Comparison of ENCODE assay signal across 19 mouse cellular contexts in genomic region chr1:62748361-62748760, GRCm38 (mm10). TPM values are rescaled to one million over a fixed set of nuclear protein-coding genes. Genes with fewer than 3 reads are reported as not detected.
DNase-seq lines count a peak whose midpoint lies in the region; TF ChIP-seq lines count a peak whose summit lies in the region.
"Had no signal": no experiment of that assay in that cellular context is flagged by ENCODE, and none has a peak within 500 bp of the region (broad histone marks: within the 10 kb centered on the region; RNA-seq: fewer than 3 reads in every experiment).

No protein-coding gene starts in this region.

- peaks cover 58% of the 10 kb centered on the region for H3K4me1 ChIP-seq in brown adipose tissue, adult 24 weeks (ENCODE audit: control insufficient read depth, insufficient read depth, insufficient read length, low read length)

- no peak for TF ChIP-seq CTCF in gastrocnemius, adult 2 months (IDR thresholded peaks at IDR 0.05)

- H3K4me3 ChIP-seq in gastrocnemius, adult 2 months: no peak overlapping the region
- no peak overlapping the region for H3K4me3 ChIP-seq in brown adipose tissue, adult 24 weeks (ENCODE audit: insufficient read depth, low read depth, low read length)
- H3K4me3 ChIP-seq: embryonic facial prominence, embryonic 10.5 days; embryonic facial prominence, embryonic 13.5 days; erythroblast, embryonic 14.5 days; forebrain, embryonic 12.5 days; forebrain, embryonic 15.5 days; hindbrain, embryonic 12.5 days; hindbrain, embryonic 15.5 days had no signal

- peak overlapping the region; percentile 53; the same call in 1 of the 2 replicates for H3K27ac ChIP-seq in gastrocnemius, adult 2 months
- peak overlapping the region; percentile 87 for H3K27ac ChIP-seq in brown adipose tissue, adult 24 weeks (replicated peaks; ENCODE audit: low read depth, low read length)
- H3K27ac ChIP-seq: embryonic facial prominence, embryonic 10.5 days; embryonic facial prominence, embryonic 13.5 days; forebrain, embryonic 12.5 days; forebrain, embryonic 15.5 days; hindbrain, embryonic 12.5 days; hindbrain, embryonic 15.5 days had no signal

- DNase-seq in adrenal gland, postnatal 14 days: peak; percentile 35
- no peak for DNase-seq in adrenal gland, adult 18-20 months (ENCODE audit: low spot score in 2 of 2)
- DNase-seq in gastrocnemius, adult 2 months: no peak
- DNase-seq in gastrocnemius, postnatal 25 days: no peak
- DNase-seq in ovary, postnatal 10 days (ENCODE audit: low spot score): no peak
- DNase-seq: adrenal gland, postnatal 25 days; B cell, adult 2 months; cerebellum, adult 18-20 months; cerebellum, adult 9-11 months; cerebellum, postnatal 25 days; gastrocnemius, postnatal 10 days had no signal

- intact Hi-C loops in gastrocnemius, adult 2 months (cut with DNase I): no loop called here

RNA-seq across cellular contexts. Expression of gene Nrp2, which starts 45.3 kb away (rescaled TPM):
- total RNA-seq in adrenal gland, postnatal 14 days (2021): 43.7 and 46.6 TPM in 2 replicates
- total RNA-seq in adrenal gland, adult 18-20 months (2021): 10 to 100 TPM; 27.9 to 41.1 TPM
- 1 to 10 TPM; 2.9 to 6.8 TPM for total RNA-seq in gastrocnemius, adult 2 months (2021)
- total RNA-seq in gastrocnemius, postnatal 25 days (2021): 1 to 10 TPM; 4.5 to 6.0 TPM
- 40.3 and 43.2 TPM in 2 replicates for polyA plus RNA-seq in brown adipose tissue, adult 24 weeks (2012; ENCODE audit: insufficient read depth, insufficient read length, missing spikeins)
